Mouse (Mus musculus): Measurements from ENCODE around the gene Olfr299. TPM values are rescaled to one million over a fixed set of nuclear protein-coding genes. Genes with fewer than 3 reads are reported as not detected.

Olfr299 gene
- total RNA-seq (2021) = not detected
- long read RNA-seq, experiment 1 = 0 reads
- long read RNA-seq, experiment 2 = 0 reads

GRCm38 (mm10) chr7:86459621-86460020 is at the start of gene Olfr299:
Gene Olfr299, plus strand, starts transcription at chr7:86459921.
- no peak for DNase-seq

GRCm38 (mm10) chr7:86492384-86492783 is 32.7 kb downstream of the Olfr299 start, which contains the start of gene Olfr298:
Gene Olfr298, minus strand, starts transcription at chr7:86492484.
- DNase-seq = no peak

Other genes starting within 250 kb of the Olfr299 start
- gene Vmn2r76, start 213.6 kb upstream of the Olfr299 start, total RNA-seq (2021) = not detected
- not detected for gene Olfr310, start 182.7 kb upstream of the Olfr299 start, total RNA-seq (2021)
- gene Olfr309, start 146.2 kb upstream of the Olfr299 start, total RNA-seq (2021) = not detected
- gene Olfr308, start 134.3 kb upstream of the Olfr299 start, total RNA-seq (2021) = not detected
- not detected for gene Olfr307, start 122.3 kb upstream of the Olfr299 start, total RNA-seq (2021)
- gene Olfr305, start 93.0 kb upstream of the Olfr299 start, total RNA-seq (2021) = not detected
- not detected for gene Olfr304, start 73.3 kb upstream of the Olfr299 start, total RNA-seq (2021)
- gene Olfr303, start 62.1 kb upstream of the Olfr299 start, total RNA-seq (2021) = not detected
- gene Olfr301, start 56.1 kb upstream of the Olfr299 start, total RNA-seq (2021) = not detected
- gene Olfr298, start 32.6 kb downstream of the Olfr299 start, total RNA-seq (2021) = not detected
- not detected for gene Olfr297, start 60.0 kb downstream of the Olfr299 start, total RNA-seq (2021)
- not detected for gene Olfr295, start 123.9 kb downstream of the Olfr299 start, total RNA-seq (2021)
- gene Olfr294, start 156.7 kb downstream of the Olfr299 start, total RNA-seq (2021) = not detected
- gene Olfr293, start 189.1 kb downstream of the Olfr299 start, total RNA-seq (2021) = not detected
- gene Olfr292, start 228.4 kb downstream of the Olfr299 start, total RNA-seq (2021) = not detected

Measured in heart, adult 18-20 months (tissue).